Mouse (Mus musculus) lung, adult 2 months (tissue): Measurements from ENCODE around the gene Rpl6.

Source experiments
- CTCF ChIP-seq: fragments of 200-500 bp; IDR thresholded peaks from 2 replicates; pipeline ENCODE4 v1.5.1; 2011; ENCODE audit warnings: mild to moderate bottlenecking, low read length, control low read depth; ENCODE audit not compliant: insufficient read depth
- POLR2A ChIP-seq: fragments of 200-500 bp; IDR thresholded peaks from 2 replicates; pipeline ENCODE4 v1.6.1; 2011; ENCODE audit warnings: low read depth, mild to moderate bottlenecking, control low read depth, low read length, borderline replicate concordance; ENCODE audit errors: extremely low read depth

DNA sequence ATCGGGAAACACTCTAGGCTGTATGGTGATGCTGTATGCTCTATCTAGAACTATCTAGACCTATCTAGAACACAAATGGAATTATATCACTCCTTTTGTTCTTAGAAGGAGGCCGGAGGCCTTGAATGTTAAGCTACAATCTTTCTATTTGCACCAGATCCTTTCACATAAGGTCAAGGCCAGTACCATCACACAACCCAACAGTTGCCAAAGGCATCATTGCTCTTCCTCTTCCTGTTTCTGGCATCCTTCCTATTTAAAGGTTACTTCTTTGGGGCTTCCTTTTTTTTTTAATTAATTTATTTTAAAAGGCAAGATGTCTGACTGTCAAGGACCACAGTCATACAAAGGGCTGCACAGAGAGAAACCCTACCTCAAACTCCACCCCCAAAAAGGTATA, 6.9 kb upstream of the Rpl6 start:
- TF ChIP-seq CTCF (no peak), POLR2A (no peak)
